Mouse (Mus musculus) Muller cell, postnatal 12 days (primary cell): ENCODE measurements at regions not wholly inside any gene's neighbourhood (a gene's known extent, or its start where the extent isn't known, plus 50 kb on each side); places are given as distances from the start of the nearest gene placed in this dataset.
A peak's percentile ranks its signal among the peaks of the same experiment; 100 is the strongest.

Experiments
- DNase-seq: peaks from one replicate; pipeline ENCODE4 v3.0.0-alpha.2; 2015; ENCODE audit errors: inconsistent ontology term

GRCm38 (mm10) chr4:47870010-47870637 lies 174.8 kb upstream of the Nr4a3 start:
- no peak for DNase-seq

GRCm38 (mm10) chr4:47870638-47871019 lies 174.3 kb upstream of the Nr4a3 start:
- DNase-seq: no peak

GRCm38 (mm10) chr4:47881560-47881959 lies 163.4 kb upstream of the Nr4a3 start:
- DNase-seq: no peak

GRCm38 (mm10) chr4:47882076-47882475 lies 162.9 kb upstream of the Nr4a3 start:
- no peak for DNase-seq

GRCm38 (mm10) chr4:47899579-47899978 lies 145.4 kb upstream of the Nr4a3 start:
- DNase-seq: peak; percentile 63

GRCm38 (mm10) chr4:47902749-47903148 lies 142.2 kb upstream of the Nr4a3 start:
- no peak for DNase-seq

- DNase-seq: no peak
These were observed 132.7 kb upstream of the Nr4a3 start for GRCm38 (mm10) chr4:47912259-47912658.

GRCm38 (mm10) chr4:47919576-47919975 lies 125.4 kb upstream of the Nr4a3 start:
- DNase-seq: no peak

GRCm38 (mm10) chr4:47931464-47931863 lies 113.5 kb upstream of the Nr4a3 start:
- no peak for DNase-seq

GRCm38 (mm10) chr4:47933526-47933925 lies 111.4 kb upstream of the Nr4a3 start:
- no peak for DNase-seq

- DNase-seq: no peak
These were observed 109.4 kb upstream of the Nr4a3 start for GRCm38 (mm10) chr4:47935547-47935946.

- no peak for DNase-seq
These were observed 108.4 kb upstream of the Nr4a3 start for GRCm38 (mm10) chr4:47936470-47937125.

- DNase-seq: peak; percentile 25
These were observed 96.9 kb upstream of the Nr4a3 start for GRCm38 (mm10) chr4:47947869-47948573.

GRCm38 (mm10) chr4:47948789-47949188 lies 96.2 kb upstream of the Nr4a3 start:
- DNase-seq: no peak

GRCm38 (mm10) chr4:47954576-47955305 lies 90.2 kb upstream of the Nr4a3 start:
- DNase-seq: peak; percentile 78

GRCm38 (mm10) chr4:47964630-47965029 lies 80.3 kb upstream of the Nr4a3 start:
- DNase-seq: no peak

GRCm38 (mm10) chr4:47971861-47972260 lies 73.1 kb upstream of the Nr4a3 start:
- DNase-seq: no peak

GRCm38 (mm10) chr4:47979579-47980313 lies 65.2 kb upstream of the Nr4a3 start:
- peak; percentile 88 for DNase-seq
